Mouse (Mus musculus) embryonic facial prominence, embryonic 10.5 days (tissue): Measurements from ENCODE around the gene Unc93b1. TPM values are rescaled to one million over a fixed set of nuclear protein-coding genes. Genes with fewer than 3 reads are reported as not detected.

ENCODE experiments used
- DNase-seq: peaks from one replicate; pipeline ENCODE4 v3.0.0-alpha.2; 2017; ENCODE audit warnings: low spot score
- H3K27ac ChIP-seq: fragments of 300-500 bp; sonication (generic); replicated peaks from 2 replicates; pipeline ENCODE4 v1.5.1; 2016; ENCODE audit warnings: mild to moderate bottlenecking
- H3K27me3 ChIP-seq: fragments of 300-500 bp; sonication (generic); replicated peaks from 2 replicates; pipeline ENCODE4 v1.6.1; 2016; ENCODE audit warnings: low read depth, mild to moderate bottlenecking; ENCODE audit not compliant: poor library complexity, severe bottlenecking
- H3K36me3 ChIP-seq: fragments of 300-500 bp; sonication (generic); replicated peaks from 2 replicates; pipeline ENCODE4 v1.6.1; 2016; ENCODE audit warnings: mild to moderate bottlenecking, moderate library complexity
- H3K4me1 ChIP-seq: fragments of 300-500 bp; sonication (generic); 2 replicates; pipeline ENCODE4 v1.6.1; 2016
- H3K4me3 ChIP-seq: fragments of 300-500 bp; sonication (generic); 2 replicates; pipeline ENCODE4 v1.5.1; 2016; ENCODE audit warnings: mild to moderate bottlenecking, moderate library complexity
- H3K9me3 ChIP-seq: fragments of 300-500 bp; sonication (generic); 2 replicates; pipeline ENCODE4 v1.6.1; 2016; ENCODE audit warnings: mild to moderate bottlenecking
- WGBS: fragments of 180-500 bp; shearing (Covaris S2); methylation state at CpG from one replicate; pipeline ENCODE4 v1.1.7; 2016; 5-methylcytosine and 5-hydroxymethylcytosine counted together
- polyA plus RNA-seq: library from polyadenylated mRNA; unstranded; fragments of >200 nt; fragmentation: Nextera tagmentation; extraction: Ambion mirVana; gene quantifications from 2 replicates; pipeline ENCODE4 v1.2.1, GENCODE M21; 2016

Gene Unc93b1
- 7.3 and 8.4 TPM in 2 replicates for polyA plus RNA-seq

DNA sequence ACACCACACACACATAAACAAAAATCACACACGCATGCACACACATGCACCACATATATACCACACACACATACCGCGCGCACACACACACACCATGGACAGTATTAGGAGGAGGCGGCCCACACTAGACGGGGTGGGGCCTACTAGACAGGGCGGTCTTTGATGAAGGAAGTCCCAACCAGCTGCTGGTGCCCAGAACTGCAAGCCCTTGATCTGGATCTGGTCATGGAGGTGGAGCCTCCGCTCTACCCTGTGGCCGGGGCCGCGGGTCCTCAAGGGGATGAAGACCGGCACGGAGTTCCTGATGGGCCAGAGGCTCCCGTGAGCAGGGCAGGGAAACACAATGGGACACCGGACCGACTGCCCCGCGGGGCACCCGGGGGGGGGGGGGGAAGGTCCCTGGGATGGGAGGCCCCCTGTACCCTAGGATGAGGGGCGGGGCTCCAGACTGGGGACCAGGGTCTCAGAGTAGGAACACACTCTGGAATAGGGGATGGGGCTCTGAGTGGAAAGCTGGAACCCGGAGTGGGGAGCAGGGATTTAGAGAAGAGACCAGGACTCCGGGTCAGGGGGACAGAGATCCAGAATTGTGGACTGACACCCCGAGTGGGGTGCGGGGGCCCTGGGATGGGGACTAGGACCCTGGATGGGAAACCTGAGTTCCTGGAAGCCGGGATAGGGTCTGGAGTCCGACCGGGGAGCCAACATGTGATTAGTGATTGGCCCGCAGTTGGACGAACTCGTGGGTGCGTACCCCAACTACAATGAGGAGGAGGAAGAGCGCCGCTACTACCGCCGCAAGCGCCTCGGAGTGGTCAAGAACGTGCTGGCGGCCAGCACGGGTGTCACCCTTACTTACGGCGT, at the start of gene Unc93b1:
Unc93b1 (plus strand) TSS at position 155 of the 864 bp plus-strand sequence.
- DNase-seq, result peak; percentile 75
- WGBS, result 5% methylated on average over 42 of the region's 42 CpGs
- Histone ChIP-seq H3K36me3 (no peaks in the 10 kb centered on the region), H3K4me3 (peak within 1 kb of the TSS; percentile 64), H3K9me3 (no peaks in the 10 kb centered on the region), H3K27me3 (peaks cover 31% of the 10 kb centered on the region), H3K27ac (peak within 1 kb of the TSS; percentile 73), H3K4me1 (peaks cover 22% of the 10 kb centered on the region)

DNA sequence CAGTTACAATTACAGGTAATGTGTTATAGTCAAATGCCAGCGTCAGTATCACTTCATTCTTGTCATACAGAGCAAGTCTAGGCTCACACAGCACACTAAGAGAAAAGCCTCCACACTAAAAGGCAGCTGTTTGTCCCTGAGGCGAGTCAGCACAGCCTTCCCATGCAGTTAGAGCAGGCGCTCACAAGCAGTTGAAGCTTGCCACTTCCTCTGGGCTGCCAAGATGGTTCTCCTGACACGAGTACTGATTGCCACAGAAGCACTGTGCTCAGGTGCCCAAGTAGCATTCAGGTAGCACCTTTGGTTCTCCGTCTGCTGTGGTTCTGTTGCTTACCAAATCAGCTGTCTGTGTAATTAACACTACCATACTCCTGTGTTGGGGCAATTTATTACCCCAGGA, 45.9 kb upstream of the Unc93b1 start:
- WGBS, result 92% methylated on average over 5 of the region's 5 CpGs
- no peak for DNase-seq
- H3K4me3 ChIP-seq, result no peak overlapping the region
- no peaks in the 10 kb centered on the region for H3K4me1 ChIP-seq
- H3K27me3 ChIP-seq, result no peaks in the 10 kb centered on the region
- no peak overlapping the region for H3K27ac ChIP-seq
- no peaks in the 10 kb centered on the region for H3K9me3 ChIP-seq
- peaks cover 96% of the 10 kb centered on the region for H3K36me3 ChIP-seq

DNA sequence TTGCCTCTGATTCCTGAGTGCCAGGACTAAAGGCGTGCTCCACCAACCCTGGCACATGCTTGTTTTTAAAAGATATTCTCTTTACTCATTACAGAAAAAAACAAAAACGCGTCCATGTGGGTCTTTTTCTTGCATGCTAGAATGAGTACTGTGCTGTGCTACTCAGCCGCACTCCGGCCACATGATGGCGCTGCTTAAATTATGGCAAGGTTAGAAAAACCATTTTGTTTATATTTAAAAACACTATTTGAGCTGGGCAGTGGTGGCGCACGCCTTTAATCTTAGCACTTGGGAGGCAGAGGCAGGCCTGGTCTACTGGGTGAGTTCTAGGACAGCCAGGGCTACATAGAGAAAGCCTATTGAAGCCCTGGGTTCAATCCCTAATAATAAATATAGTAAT, 44.8 kb upstream of the Unc93b1 start:
- DNase-seq, result no peak
- Histone ChIP-seq H3K27me3 (no peaks in the 10 kb centered on the region), H3K4me1 (peaks cover 5% of the 10 kb centered on the region), H3K27ac (no peak overlapping the region), H3K4me3 (no peak overlapping the region), H3K36me3 (peaks cover 96% of the 10 kb centered on the region), H3K9me3 (no peaks in the 10 kb centered on the region)
- 86% methylated on average over 8 of the region's 8 CpGs for WGBS

DNA sequence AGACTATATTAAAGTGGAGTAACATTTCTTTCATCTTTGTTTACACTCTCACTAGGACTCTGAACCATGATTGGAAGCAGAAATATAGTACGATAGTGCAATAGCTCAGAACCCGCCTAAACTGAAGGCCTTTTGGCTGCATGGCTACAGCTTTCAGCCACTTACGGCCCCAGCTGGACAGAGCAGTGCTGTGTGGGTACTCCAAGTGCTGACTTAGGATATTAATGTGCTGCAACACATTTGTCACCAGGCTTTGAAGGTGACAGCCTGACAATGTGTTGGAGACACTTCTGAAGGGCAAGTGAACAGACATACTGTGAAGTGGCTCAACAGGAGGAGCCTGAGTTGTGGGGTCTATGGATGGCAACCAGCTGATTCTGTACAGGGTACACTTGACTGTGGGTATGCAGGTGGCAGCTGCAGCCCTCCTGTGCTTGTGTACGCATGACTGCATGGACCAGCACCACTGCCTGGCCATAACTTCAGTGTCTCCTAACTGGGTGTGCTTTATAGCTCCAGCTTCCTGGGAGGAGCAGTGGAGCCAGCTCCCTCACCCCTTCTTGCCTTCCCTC, 41.4 kb upstream of the Unc93b1 start:
- Histone ChIP-seq H3K27ac (no peak overlapping the region), H3K36me3 (peaks cover 98% of the 10 kb centered on the region), H3K27me3 (no peaks in the 10 kb centered on the region), H3K9me3 (no peaks in the 10 kb centered on the region), H3K4me1 (peaks cover 10% of the 10 kb centered on the region), H3K4me3 (no peak overlapping the region)
- 96% methylated on average over 4 of the region's 4 CpGs for WGBS
- no peak for DNase-seq

DNA sequence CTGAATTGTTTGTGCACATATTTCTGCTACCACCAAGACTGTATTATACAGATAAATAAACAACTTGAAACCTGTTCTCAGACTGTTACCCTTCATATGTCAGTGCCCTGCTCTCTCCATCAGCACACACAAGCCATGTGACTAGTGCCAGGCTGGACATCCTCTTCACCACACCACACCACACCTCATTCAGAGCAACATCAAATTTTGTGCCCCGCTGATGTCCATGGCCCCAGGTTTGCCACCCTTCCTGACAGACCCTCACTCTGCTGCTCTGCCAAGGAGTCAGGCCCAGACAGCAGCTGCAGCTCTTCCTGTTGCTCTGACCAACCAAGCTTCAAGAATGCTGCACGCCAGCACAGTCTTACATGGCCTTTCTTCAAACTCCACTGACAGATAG, 40.7 kb upstream of the Unc93b1 start:
- H3K27ac ChIP-seq, result no peak overlapping the region
- 88% methylated on average over 2 of the region's 2 CpGs for WGBS
- no peaks in the 10 kb centered on the region for H3K27me3 ChIP-seq
- no peak overlapping the region for H3K4me3 ChIP-seq
- peaks cover 10% of the 10 kb centered on the region for H3K4me1 ChIP-seq
- H3K9me3 ChIP-seq, result no peaks in the 10 kb centered on the region
- peaks cover 97% of the 10 kb centered on the region for H3K36me3 ChIP-seq
- DNase-seq, result no peak

DNA sequence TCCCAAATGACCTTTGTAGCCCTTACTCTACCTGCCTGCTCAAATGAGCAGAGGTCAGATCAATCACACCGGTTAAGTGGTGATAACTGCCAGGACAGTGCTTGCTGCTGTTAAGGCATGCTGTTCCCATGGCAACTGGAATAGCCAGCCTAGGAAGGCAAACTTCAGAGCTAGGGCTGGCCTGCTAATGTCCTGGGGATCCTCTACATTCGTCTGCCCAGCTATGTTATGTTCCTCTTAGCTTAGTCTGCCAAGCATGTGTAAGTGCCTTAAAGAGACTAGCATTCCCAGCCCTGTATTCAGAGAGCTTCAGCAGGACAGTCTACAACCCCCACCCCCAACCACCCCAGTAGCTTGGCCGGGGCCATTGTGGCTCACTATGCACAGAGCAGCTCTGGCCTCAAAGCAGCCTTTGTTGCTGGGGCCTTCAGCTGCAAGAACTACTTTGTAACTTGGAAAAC, 39.8 kb upstream of the Unc93b1 start:
- Histone ChIP-seq H3K36me3 (peaks cover 95% of the 10 kb centered on the region), H3K9me3 (no peaks in the 10 kb centered on the region), H3K4me3 (no peak overlapping the region), H3K4me1 (peaks cover 10% of the 10 kb centered on the region), H3K27ac (peak overlapping the region; percentile 1; the same call in 1 of the 2 replicates), H3K27me3 (no peaks in the 10 kb centered on the region)
- no peak for DNase-seq
- 31% methylated on average over 3 of the region's 3 CpGs for WGBS

DNA sequence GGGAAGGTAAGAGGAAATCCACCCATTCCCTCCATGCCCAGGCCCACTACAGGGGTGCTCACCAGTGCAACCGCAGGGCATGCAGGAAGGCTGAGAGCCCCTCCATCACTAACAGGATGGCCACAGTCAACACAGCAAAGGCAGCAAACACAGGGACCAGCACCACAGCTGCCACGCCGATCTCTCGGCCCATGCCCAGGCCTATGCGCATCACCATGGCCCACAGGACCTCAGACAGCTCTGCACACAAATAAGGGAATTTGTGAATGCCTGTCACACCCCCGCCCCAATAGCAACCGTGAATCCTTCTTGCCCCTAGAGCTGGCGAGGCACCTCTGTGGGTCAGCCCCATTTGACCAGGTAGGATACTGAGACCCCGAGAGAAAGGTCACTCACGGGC, 38.8 kb upstream of the Unc93b1 start:
- no peaks in the 10 kb centered on the region for H3K27me3 ChIP-seq
- peaks cover 89% of the 10 kb centered on the region for H3K36me3 ChIP-seq
- H3K27ac ChIP-seq, result 0 out of 2 replicates have a peak overlapping the region, but pooled peaks have one; percentile 7
- peaks cover 10% of the 10 kb centered on the region for H3K4me1 ChIP-seq
- H3K4me3 ChIP-seq, result no peak overlapping the region; the same call in 1 of the 2 replicates
- DNase-seq, result no peak
- no peaks in the 10 kb centered on the region for H3K9me3 ChIP-seq
- 93% methylated on average over 10 of the region's 10 CpGs for WGBS

DNA sequence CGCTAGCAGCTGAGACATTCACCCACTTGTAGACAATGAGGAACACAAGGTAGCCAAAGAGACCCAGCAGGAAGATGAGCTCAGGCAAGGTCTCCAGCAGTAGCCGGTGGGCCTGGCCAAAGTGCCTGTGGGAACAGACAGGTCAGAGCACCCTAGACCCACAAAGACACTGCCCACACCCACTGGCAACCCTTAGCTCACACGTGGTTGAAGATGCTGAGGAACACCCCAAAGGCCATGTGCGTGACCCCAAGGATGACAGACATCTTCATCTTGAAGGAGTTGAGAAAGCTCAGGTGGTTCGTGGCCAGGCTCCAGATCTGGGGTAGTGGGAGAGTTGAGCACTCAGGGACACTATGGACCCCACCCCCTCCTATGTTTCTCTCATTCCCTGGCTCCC, 37.4 kb upstream of the Unc93b1 start:
- Histone ChIP-seq H3K27me3 (no peaks in the 10 kb centered on the region), H3K36me3 (peaks cover 89% of the 10 kb centered on the region), H3K9me3 (no peaks in the 10 kb centered on the region), H3K4me1 (peaks cover 14% of the 10 kb centered on the region), H3K27ac (no peak overlapping the region), H3K4me3 (no peak overlapping the region)
- DNase-seq, result no peak
- WGBS, result 94% methylated on average over 5 of the region's 5 CpGs

DNA sequence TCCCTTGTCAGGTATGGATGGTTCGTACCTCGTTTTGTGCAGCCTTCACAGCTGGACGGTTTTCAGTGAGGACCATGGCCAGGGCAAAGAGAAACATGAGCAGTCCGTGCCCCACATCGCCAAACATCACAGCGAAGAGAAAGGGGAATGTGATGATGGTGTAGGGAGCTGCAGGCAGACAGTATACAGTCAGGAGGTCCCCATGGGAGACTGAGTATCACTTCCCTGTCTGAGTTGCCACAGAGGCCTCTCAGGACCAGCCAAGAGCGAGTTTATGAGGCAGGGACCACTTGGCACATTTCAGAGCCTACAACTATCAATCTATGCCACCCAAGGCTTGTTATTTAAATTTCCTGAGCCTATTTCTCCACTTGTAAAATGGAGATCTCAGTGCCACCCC, 36.0 kb upstream of the Unc93b1 start:
- Histone ChIP-seq H3K27ac (no peak overlapping the region), H3K36me3 (peaks cover 89% of the 10 kb centered on the region), H3K4me1 (peaks cover 28% of the 10 kb centered on the region), H3K4me3 (no peak overlapping the region), H3K9me3 (no peaks in the 10 kb centered on the region), H3K27me3 (no peaks in the 10 kb centered on the region)
- WGBS, result 86% methylated on average over 7 of the region's 7 CpGs
- no peak for DNase-seq

DNA sequence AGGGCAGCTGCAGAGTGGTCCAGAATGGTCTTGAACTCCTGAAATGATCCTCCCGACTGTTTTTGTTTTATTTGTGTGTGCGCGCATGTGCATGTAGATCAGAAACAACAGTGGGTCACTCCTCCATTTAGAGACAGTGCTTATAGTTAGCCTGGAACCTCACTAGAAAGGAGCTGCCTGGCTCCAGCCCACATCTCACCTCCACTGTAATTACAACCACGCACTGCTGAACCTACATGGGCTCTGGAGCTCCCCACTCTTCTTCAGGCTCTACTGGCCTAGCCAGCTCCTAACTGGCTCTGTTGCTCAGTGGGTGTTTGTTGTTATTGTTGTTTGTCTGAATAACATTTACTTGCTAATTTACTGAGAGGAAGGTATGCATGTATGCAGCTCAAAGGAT, 35.4 kb upstream of the Unc93b1 start:
- Histone ChIP-seq H3K4me1 (peaks cover 35% of the 10 kb centered on the region), H3K27ac (no peak overlapping the region), H3K27me3 (no peaks in the 10 kb centered on the region), H3K4me3 (no peak overlapping the region), H3K36me3 (peaks cover 82% of the 10 kb centered on the region), H3K9me3 (no peaks in the 10 kb centered on the region)
- 95% methylated on average over 4 of the region's 4 CpGs for WGBS
- no peak for DNase-seq

DNA sequence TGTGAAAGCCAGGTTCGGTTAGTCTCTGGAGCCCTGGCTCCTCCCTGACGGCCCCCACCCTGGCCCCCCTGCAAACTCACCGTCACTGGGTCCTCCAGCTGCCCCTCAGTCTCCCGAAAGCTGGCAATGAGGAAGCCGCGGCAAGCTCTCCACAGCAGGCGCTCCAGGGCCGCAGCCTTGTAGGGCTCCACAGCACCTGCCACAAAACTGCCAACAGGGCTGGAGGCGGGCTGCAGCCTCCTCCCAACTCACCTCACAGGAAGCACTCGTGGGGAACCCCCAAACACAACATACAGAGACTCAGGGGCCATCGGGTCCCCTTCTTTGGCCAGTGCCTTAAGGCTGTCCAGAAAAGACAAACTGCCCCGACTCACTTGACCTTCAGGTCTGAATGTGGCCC, 32.0 kb upstream of the Unc93b1 start:
- H3K27me3 ChIP-seq, result no peaks in the 10 kb centered on the region
- no peak overlapping the region for H3K4me3 ChIP-seq
- 86% methylated on average over 12 of the region's 12 CpGs for WGBS
- H3K4me1 ChIP-seq, result peaks cover 56% of the 10 kb centered on the region
- H3K36me3 ChIP-seq, result peaks cover 53% of the 10 kb centered on the region
- no peak for DNase-seq
- no peaks in the 10 kb centered on the region for H3K9me3 ChIP-seq
- 0 out of 2 replicates have a peak overlapping the region, but pooled peaks have one; percentile 11 for H3K27ac ChIP-seq

DNA sequence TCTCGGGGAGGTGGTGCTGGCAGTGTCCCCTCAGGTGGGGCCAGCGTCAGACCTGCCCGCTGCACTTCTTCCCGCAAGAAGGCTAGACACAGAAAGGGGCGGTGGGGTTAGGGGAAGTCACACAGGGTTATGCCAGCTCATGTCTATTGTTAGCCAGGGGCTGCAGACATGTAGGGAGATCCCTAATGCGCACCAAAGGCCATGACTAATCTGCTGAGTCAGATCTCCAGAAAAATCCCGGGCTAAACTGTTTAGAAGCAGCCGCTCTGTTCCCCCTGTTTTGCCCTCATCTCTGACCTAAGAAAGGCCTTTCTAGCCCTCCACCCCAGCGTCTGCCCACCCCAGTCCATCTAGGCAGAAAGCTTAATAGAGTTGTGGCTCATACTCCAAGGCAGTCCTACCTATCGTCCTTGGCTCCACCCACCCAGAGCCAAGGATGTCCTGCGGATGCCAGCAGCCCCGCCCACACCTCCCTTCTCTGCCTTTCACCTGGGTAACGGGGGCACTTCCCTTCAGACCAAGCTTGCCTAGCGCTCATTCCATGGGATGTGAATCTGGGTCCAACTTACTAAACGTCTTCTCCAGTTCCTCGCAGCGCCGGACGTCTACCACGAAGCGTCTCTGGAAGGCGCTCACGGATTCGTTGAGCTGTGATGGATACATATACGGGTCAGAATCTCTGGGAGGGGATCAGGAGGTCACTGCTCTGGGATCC, 31.2 kb upstream of the Unc93b1 start:
- 65% methylated on average over 25 of the region's 25 CpGs for WGBS
- Histone ChIP-seq H3K9me3 (no peaks in the 10 kb centered on the region), H3K4me3 (peak overlapping the region; percentile 4; the same call in 1 of the 2 replicates), H3K27ac (peak overlapping the region; percentile 11; the same call in 1 of the 2 replicates), H3K4me1 (peaks cover 56% of the 10 kb centered on the region), H3K36me3 (peaks cover 54% of the 10 kb centered on the region), H3K27me3 (no peaks in the 10 kb centered on the region)
- DNase-seq, result no peak
